Mouse (Mus musculus): ENCODE data around the gene Creld1.

- TF ChIP-seq ZMIZ1 (IDR thresholded peaks at IDR 0.05; ENCODE audit: low read depth, low read length): no peak
- no peak for TF ChIP-seq USF1 (IDR thresholded peaks at IDR 0.05; ENCODE audit: low read depth, low read length)
- TF ChIP-seq NRF1 (IDR thresholded peaks at IDR 0.05; ENCODE audit: insufficient read depth, low read depth, low read length, poor library complexity, severe bottlenecking): no peak
- TF ChIP-seq MAFK (IDR thresholded peaks at IDR 0.05; ENCODE audit: borderline replicate concordance, low read depth, low read length): no peak
- TF ChIP-seq POLR2A (IDR thresholded peaks at IDR 0.05; ENCODE audit: control insufficient read depth in 1 of 2, insufficient read depth in 1 of 2, low read depth in 1 of 2, low read length in 2 of 2, poor library complexity in 1 of 2): no peak
- TF ChIP-seq MEF2A (IDR thresholded peaks at IDR 0.05; ENCODE audit: extremely low read depth, insufficient replicate concordance, low read depth, low read length, poor library complexity, severe bottlenecking): no peak
- peak; percentile 78 to 89 (median 86) for TF ChIP-seq CTCF (IDR thresholded peaks at IDR 0.05 in 2 of 3, conservative IDR thresholded peaks at IDR 0.05 in 1 of 3; ENCODE audit: control insufficient read depth in 1 of 3, insufficient read depth in 1 of 3, low read depth in 2 of 3, low read length in 3 of 3, poor library complexity in 1 of 3, severe bottlenecking in 1 of 3)
- no peak for TF ChIP-seq SIN3A (IDR thresholded peaks at IDR 0.05; ENCODE audit: low read length)
- TF ChIP-seq POLR2AphosphoS2 (IDR thresholded peaks at IDR 0.05; ENCODE audit: low read length): no peak
- no peak for TF ChIP-seq TBP (IDR thresholded peaks at IDR 0.05; ENCODE audit: low read depth, low read length)
- TF ChIP-seq ZKSCAN1 (IDR thresholded peaks at IDR 0.05; ENCODE audit: low read depth, low read length): no peak
- no peak for TF ChIP-seq MYC (IDR thresholded peaks at IDR 0.05; ENCODE audit: low read depth, low read length)
Measured at GRCm38 (mm10) chr6:113469021-113469420, 14.1 kb upstream of the Creld1 start.
